Comparison of ENCODE assay signal across 23 mouse cellular contexts in the genomic region with DNA sequence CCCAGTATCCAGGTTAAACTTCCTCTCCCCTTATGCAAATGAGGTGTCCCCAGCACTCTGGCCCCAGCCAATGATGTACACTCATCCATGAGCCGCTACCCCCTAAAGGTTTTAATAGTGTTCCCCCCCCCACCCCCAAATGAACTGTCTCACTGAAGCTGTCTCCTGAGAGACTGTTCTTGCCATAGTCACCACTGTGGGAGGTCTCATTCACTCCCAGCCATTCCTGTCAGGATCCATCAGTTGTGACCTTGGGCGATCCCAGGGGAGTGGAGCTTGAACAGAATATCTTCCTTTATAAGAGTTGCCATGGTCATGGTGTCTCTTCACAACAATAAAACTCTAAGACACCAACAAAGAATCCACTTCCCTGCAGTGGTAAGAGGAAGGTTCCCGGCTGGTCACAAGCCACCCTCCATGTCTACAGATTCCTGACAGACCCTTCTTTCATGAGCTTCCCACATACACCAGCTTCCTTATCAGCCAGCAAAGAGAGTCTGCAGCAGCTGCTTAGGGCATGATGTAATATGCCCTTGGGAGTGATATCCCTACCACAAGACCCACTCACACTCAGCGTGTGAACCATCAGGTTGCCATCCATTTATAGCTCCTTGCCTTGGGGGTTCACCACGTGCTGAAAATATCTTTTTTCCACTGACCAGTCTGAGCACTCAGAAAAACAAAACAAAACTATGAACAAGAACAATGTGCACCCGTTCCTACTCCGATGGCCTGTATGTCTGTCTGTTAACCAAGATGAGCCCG. TPM values are rescaled to one million over a fixed set of nuclear protein-coding genes. Genes with fewer than 3 reads are reported as not detected.
DNase-seq lines count a peak whose midpoint lies in the region; ATAC-seq and TF ChIP-seq lines count a peak whose summit lies in the region.
"Had no signal": no experiment of that assay in that cellular context is flagged by ENCODE, and none has a peak within 500 bp of the region (broad histone marks: within the 10 kb centered on the region; RNA-seq: fewer than 3 reads in every experiment).

No protein-coding gene starts in this region.

- H3K27ac ChIP-seq in heart, embryonic 13.5 days (replicated peaks) = peak overlapping the region; percentile 41
- no peak overlapping the region for H3K27ac ChIP-seq in midbrain, embryonic 16.5 days (ENCODE audit: low read length)
- H3K27ac ChIP-seq: embryonic facial prominence, embryonic 13.5 days; forebrain, embryonic 13.5 days; hindbrain, embryonic 12.5 days; limb, embryonic 12.5 days; midbrain, embryonic 12.5 days; neural tube, embryonic 12.5 days had no signal

- no peaks in the 10 kb centered on the region for H3K9me3 ChIP-seq in heart, embryonic 13.5 days
- no peaks in the 10 kb centered on the region for H3K9me3 ChIP-seq in midbrain, embryonic 16.5 days (replicated peaks; ENCODE audit: control insufficient read depth, low read length, poor library complexity, severe bottlenecking)
- H3K9me3 ChIP-seq: embryonic facial prominence, embryonic 13.5 days; forebrain, embryonic 13.5 days; hindbrain, embryonic 12.5 days; limb, embryonic 12.5 days; midbrain, embryonic 12.5 days; neural tube, embryonic 12.5 days had no signal

- 48% methylated on average over 8 of the region's 8 CpGs for WGBS in heart, embryonic 13.5 days
- WGBS in midbrain, embryonic 16.5 days = 87% methylated on average over 8 of the region's 8 CpGs

- H3K4me3 ChIP-seq in heart, embryonic 13.5 days = no peak overlapping the region
- no peak overlapping the region for H3K4me3 ChIP-seq in C2C12 (ENCODE audit: insufficient read depth, poor library complexity, severe bottlenecking)
- H3K4me3 ChIP-seq in midbrain, embryonic 16.5 days (ENCODE audit: low read depth, low read length) = no peak overlapping the region
- H3K4me3 ChIP-seq: embryonic facial prominence, embryonic 13.5 days; erythroblast, embryonic 14.5 days; forebrain, embryonic 13.5 days; hindbrain, embryonic 12.5 days; limb, embryonic 12.5 days; midbrain, embryonic 12.5 days; neural tube, embryonic 12.5 days had no signal

- no peaks in the 10 kb centered on the region for H3K27me3 ChIP-seq in heart, embryonic 13.5 days (replicated peaks)
- H3K27me3 ChIP-seq in C2C12 (ENCODE audit: control insufficient read depth, insufficient read depth, insufficient read length) = no peaks in the 10 kb centered on the region
- no peaks in the 10 kb centered on the region for H3K27me3 ChIP-seq in midbrain, embryonic 16.5 days (ENCODE audit: control insufficient read depth, insufficient read depth, low read depth, low read length)
- H3K27me3 ChIP-seq: embryonic facial prominence, embryonic 13.5 days; forebrain, embryonic 13.5 days; hindbrain, embryonic 12.5 days; limb, embryonic 12.5 days; midbrain, embryonic 12.5 days; neural tube, embryonic 12.5 days had no signal

- no peak for DNase-seq in heart, adult 9 months (ENCODE audit: low spot score in 2 of 2)
- DNase-seq in ES-CJ7 (ENCODE audit: low read depth, low spot score) = peak; percentile 54
- DNase-seq in gastrocnemius, adult 18-20 months (ENCODE audit: low spot score) = no peak
- DNase-seq: cerebellum, adult 11 months; cerebellum, postnatal 10 days; kidney, adult 18-20 months; kidney, postnatal 4 days; lung, adult 18-20 months; lung, postnatal 10 days; right cerebral cortex, postnatal 14 days; spleen, adult 18-20 months had no signal

- no peak for TF ChIP-seq CTCF in C2C12 (IDR thresholded peaks at IDR 0.05; ENCODE audit: control insufficient read depth, insufficient read depth, insufficient read length)

- peak; percentile 22; the same call in 1 of the 2 replicates for ATAC-seq in heart, embryonic 13.5 days (ENCODE audit: extremely low read depth, insufficient number of reproducible peaks, low FRiP score, low TSS enrichment)
- ATAC-seq in common myeloid progenitor, adult 5-6 weeks (replicated peaks; ENCODE audit: low read depth, poor library complexity, severe bottlenecking) = peak; percentile 41; the same call in 1 of the 2 replicates
- ATAC-seq in midbrain, embryonic 16.5 days = no peak
- ATAC-seq: forebrain, embryonic 13.5 days had no signal

- H3K9ac ChIP-seq in heart, embryonic 13.5 days = no peak overlapping the region
- no peak overlapping the region for H3K9ac ChIP-seq in midbrain, embryonic 16.5 days (ENCODE audit: low read depth, low read length)
- H3K9ac ChIP-seq: embryonic facial prominence, embryonic 13.5 days; forebrain, embryonic 13.5 days; hindbrain, embryonic 12.5 days; limb, embryonic 12.5 days; midbrain, embryonic 12.5 days; neural tube, embryonic 12.5 days had no signal

- peaks cover 18% of the 10 kb centered on the region for H3K4me1 ChIP-seq in heart, embryonic 13.5 days
- H3K4me1 ChIP-seq in midbrain, embryonic 16.5 days (ENCODE audit: control insufficient read depth, insufficient read depth, low read length) = no peaks in the 10 kb centered on the region
- H3K4me1 ChIP-seq: embryonic facial prominence, embryonic 13.5 days; forebrain, embryonic 13.5 days; hindbrain, embryonic 12.5 days; limb, embryonic 12.5 days; midbrain, embryonic 12.5 days; neural tube, embryonic 12.5 days had no signal

- H3K79me3 ChIP-seq in C2C12 (ENCODE audit: low read depth) = no peaks in the 10 kb centered on the region

- H3K4me2 ChIP-seq in heart, embryonic 13.5 days = no peak overlapping the region
- no peak overlapping the region for H3K4me2 ChIP-seq in midbrain, embryonic 16.5 days (ENCODE audit: low read length)
- H3K4me2 ChIP-seq: embryonic facial prominence, embryonic 13.5 days; forebrain, embryonic 13.5 days; hindbrain, embryonic 12.5 days; limb, embryonic 12.5 days; liver, embryonic 11.5 days; midbrain, embryonic 12.5 days; neural tube, embryonic 12.5 days had no signal

- no peaks in the 10 kb centered on the region for H3K79me2 ChIP-seq in C2C12 (ENCODE audit: control insufficient read depth, insufficient read depth)

- H3ac ChIP-seq in C2C12 (ENCODE audit: control insufficient read depth, insufficient read length, low read depth) = no peak overlapping the region

- peaks cover 17% of the 10 kb centered on the region for H3K36me3 ChIP-seq in heart, embryonic 13.5 days
- H3K36me3 ChIP-seq in C2C12 (ENCODE audit: control insufficient read depth, insufficient read depth) = no peaks in the 10 kb centered on the region
- no peaks in the 10 kb centered on the region for H3K36me3 ChIP-seq in midbrain, embryonic 16.5 days (ENCODE audit: control insufficient read depth, insufficient read depth, low read length)

TF ChIP-seq in C2C12, 6 proteins besides CTCF, POLR2A, EP300 and RAD21:
- TF ChIP-seq MYOD1 (IDR thresholded peaks at IDR 0.05; ENCODE audit: control insufficient read depth, insufficient read length, low read depth) (peak; percentile 88), FOSL1 (IDR thresholded peaks at IDR 0.05; ENCODE audit: insufficient read depth, low read length, poor library complexity, severe bottlenecking) (no peak), USF1 (IDR thresholded peaks at IDR 0.05; ENCODE audit: low read depth) (peak; percentile 53)

RNA-seq across cellular contexts. Expression of gene N4bp1, which starts 50.4 kb away (rescaled TPM):
- polyA plus RNA-seq in heart, embryonic 13.5 days (2015; fragmentation: Nextera tagmentation; extraction: Ambion mirVana) = 6.2 and 6.7 TPM in 2 replicates
- 6.4 TPM for polyA plus RNA-seq in C2C12 (2012; fragmentation: generic; extraction: Trizol)
- total RNA-seq in common myeloid progenitor, adult 5-6 weeks (2017) = 15.8 and 16.1 TPM in 2 replicates
- 10 to 100 TPM; 16.4 to 18.2 TPM for total RNA-seq in gastrocnemius, adult 18-20 months (2021)
- 9.2 and 11.4 TPM in 2 replicates for polyA plus RNA-seq in midbrain, embryonic 16.5 days (2015; fragmentation: Nextera tagmentation; extraction: Ambion mirVana)
